Mouse (Mus musculus): Measurements from ENCODE around the gene Gm20708.

DNA sequence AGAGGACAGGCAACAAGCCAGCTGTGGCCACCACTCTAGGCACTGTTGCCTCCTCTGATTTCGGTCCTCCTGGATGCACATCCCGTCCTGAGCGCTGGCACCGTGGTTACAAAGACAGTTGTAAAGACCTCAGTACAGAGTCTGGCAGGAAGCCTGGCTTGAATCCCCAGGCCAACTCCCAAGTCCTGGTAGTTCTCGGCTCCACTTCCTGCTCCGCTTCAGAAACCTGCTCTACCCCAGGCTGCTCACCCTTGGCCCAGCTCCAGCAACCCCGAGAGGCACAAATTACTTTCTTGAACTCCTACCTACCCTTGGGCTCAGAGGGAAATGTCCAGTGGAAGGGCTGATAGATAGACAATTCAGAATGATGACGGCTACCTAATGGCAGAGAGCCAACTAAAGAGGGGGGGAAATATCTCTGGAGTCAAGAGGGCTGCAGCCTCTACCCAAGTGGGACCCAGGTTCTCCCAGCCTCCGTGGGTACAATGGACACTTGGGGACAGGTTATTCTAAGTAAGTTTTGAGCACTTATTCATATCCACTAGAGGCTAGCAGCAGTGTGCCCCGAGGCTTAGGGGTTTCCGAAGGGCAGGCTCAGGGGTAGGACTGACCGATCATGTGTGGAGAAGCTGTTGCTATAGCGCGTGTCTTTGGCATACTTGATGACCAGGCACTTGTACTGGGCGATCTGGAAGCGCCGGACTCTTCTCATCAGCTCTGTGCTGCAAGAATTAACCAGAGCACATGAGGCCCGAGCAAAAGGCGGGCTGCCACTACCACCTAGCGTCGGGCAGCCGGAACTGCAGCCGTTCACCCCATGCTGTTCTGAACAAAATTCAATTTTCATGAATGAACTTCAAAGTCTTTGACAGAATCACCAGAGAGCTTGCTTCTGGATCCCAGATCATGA is 14.8 kb downstream of the Gm20708 start:
- TF ChIP-seq TAL1 (IDR thresholded peaks at IDR 0.05; ENCODE audit: low read length) (no peak), GATA1 (IDR thresholded peaks at IDR 0.05; ENCODE audit: low read length) (no peak)
